Mouse (Mus musculus) embryonic fibroblast, embryonic 13.5 days (primary cell): Measurements from ENCODE around the gene Spc24.

ENCODE experiments used
- CTCF ChIP-seq: IDR thresholded peaks from 2 replicates; pipeline ENCODE4 v1.5.1; 2011; ENCODE audit warnings: mild to moderate bottlenecking, control low read depth, low read length, moderate library complexity, borderline replicate concordance; ENCODE audit not compliant: insufficient read depth
- POLR2A ChIP-seq: IDR thresholded peaks from 2 replicates; pipeline ENCODE4 v1.6.1; 2011; ENCODE audit warnings: low read depth, mild to moderate bottlenecking, control low read depth, low read length, moderate library complexity

GRCm38 (mm10) chr9:21748491-21748890 is 11.6 kb downstream of the Spc24 start:
- TF ChIP-seq CTCF (no peak), POLR2A (no peak)
